Comparison of ENCODE assay signal across 8 mouse cellular contexts in genomic region chr9:45754452-45755091, GRCm38 (mm10).
DNase-seq lines count a peak whose midpoint lies in the region; ATAC-seq and TF ChIP-seq lines count a peak whose summit lies in the region.

No protein-coding gene starts in this region.

- H3K9ac ChIP-seq in liver, embryonic 12.5 days = no peak overlapping the region
- H3K9ac ChIP-seq in embryonic facial prominence, embryonic 11.5 days (replicated peaks; ENCODE audit: low read length) = no peak overlapping the region
- H3K9ac ChIP-seq in midbrain, postnatal 0 days (replicated peaks; ENCODE audit: low read length, poor library complexity, severe bottlenecking) = no peak overlapping the region

- no peak for TF ChIP-seq POLR2A in bone marrow, adult 2 months (IDR thresholded peaks at IDR 0.05; ENCODE audit: borderline replicate concordance, control insufficient read depth, low read depth, low read length)

- H3K9me3 ChIP-seq in liver, embryonic 12.5 days (replicated peaks) = no peaks in the 10 kb centered on the region
- no peaks in the 10 kb centered on the region for H3K9me3 ChIP-seq in embryonic facial prominence, embryonic 11.5 days (replicated peaks; ENCODE audit: control insufficient read depth, low read length)
- H3K9me3 ChIP-seq in midbrain, postnatal 0 days (ENCODE audit: low read length) = no peaks in the 10 kb centered on the region

- WGBS in liver, embryonic 12.5 days (ENCODE audit: insufficient replicate concordance) = 33% methylated on average over 8 of the region's 8 CpGs
- 38% methylated on average over 8 of the region's 8 CpGs for WGBS in bone marrow, adult 2 months
- 40% methylated on average over 8 of the region's 8 CpGs for WGBS in embryonic facial prominence, embryonic 11.5 days
- 36% methylated on average over 8 of the region's 8 CpGs for WGBS in midbrain, postnatal 0 days

- H3K4me3 ChIP-seq in liver, embryonic 12.5 days = no peak overlapping the region
- no peak overlapping the region for H3K4me3 ChIP-seq in bone marrow, adult 2 months (replicated peaks; ENCODE audit: control insufficient read depth, low read depth, low read length)
- no peak overlapping the region for H3K4me3 ChIP-seq in embryonic facial prominence, embryonic 11.5 days (ENCODE audit: low read depth, low read length)
- H3K4me3 ChIP-seq in midbrain, postnatal 0 days (ENCODE audit: low read depth, low read length) = no peak overlapping the region

- H3K4me1 ChIP-seq in liver, embryonic 12.5 days = no peaks in the 10 kb centered on the region
- H3K4me1 ChIP-seq in bone marrow, adult 2 months (ENCODE audit: control insufficient read depth, insufficient read depth, low read length) = no peaks in the 10 kb centered on the region
- H3K4me1 ChIP-seq in embryonic facial prominence, embryonic 11.5 days (ENCODE audit: control insufficient read depth, insufficient read depth, low read length) = no peaks in the 10 kb centered on the region
- H3K4me1 ChIP-seq in midbrain, postnatal 0 days (ENCODE audit: insufficient read depth, low read length) = no peaks in the 10 kb centered on the region

- ATAC-seq in liver, embryonic 12.5 days = no peak
- no peak for ATAC-seq in embryonic facial prominence, embryonic 11.5 days (replicated peaks; ENCODE audit: insufficient number of reproducible peaks, low FRiP score, low TSS enrichment, low read depth)
- peak; percentile 76 for ATAC-seq in midbrain, postnatal 0 days (ENCODE audit: low FRiP score)

- intact Hi-C loops in left cerebral cortex, postnatal 14 days (cut with DNase I) = loop anchor here (2.0 to 10.0 kb wide), 3 partner anchors 167 to 450 kb away; no protein-coding TSS in a partner anchor

- H3K27me3 ChIP-seq in liver, embryonic 12.5 days (replicated peaks) = peaks cover 10% of the 10 kb centered on the region
- H3K27me3 ChIP-seq in embryonic facial prominence, embryonic 11.5 days (ENCODE audit: control insufficient read depth, insufficient read depth, low read length) = no peaks in the 10 kb centered on the region
- H3K27me3 ChIP-seq in midbrain, postnatal 0 days (ENCODE audit: insufficient read depth, low read length) = no peaks in the 10 kb centered on the region

- H3K27ac ChIP-seq in liver, embryonic 12.5 days = no peak overlapping the region
- H3K27ac ChIP-seq in bone marrow, adult 2 months (ENCODE audit: control insufficient read depth, insufficient read depth, low read depth, low read length, poor library complexity) = no peak overlapping the region
- no peak overlapping the region for H3K27ac ChIP-seq in embryonic facial prominence, embryonic 11.5 days (replicated peaks; ENCODE audit: low read depth, low read length)
- no peak overlapping the region for H3K27ac ChIP-seq in midbrain, postnatal 0 days (ENCODE audit: low read depth, low read length)

- peak; percentile 63 for DNase-seq in liver
- peak; percentile 80 for DNase-seq in embryonic facial prominence, embryonic 11.5 days (ENCODE audit: low spot score)
- DNase-seq in heart, postnatal 4 days = peak; percentile 79
- DNase-seq in left cerebral cortex, postnatal 14 days (ENCODE audit: low spot score in 2 of 2) = peak; percentile 87 to 93
- peak; percentile 89 for DNase-seq in midbrain, postnatal 0 days (ENCODE audit: low spot score)
- peak; percentile 83 for DNase-seq in testis, postnatal 10 days (ENCODE audit: low spot score)

- no peaks in the 10 kb centered on the region for H3K36me3 ChIP-seq in liver, embryonic 12.5 days
- H3K36me3 ChIP-seq in embryonic facial prominence, embryonic 11.5 days (replicated peaks; ENCODE audit: control insufficient read depth, insufficient read depth, low read depth, low read length) = no peaks in the 10 kb centered on the region
- peaks cover 13% of the 10 kb centered on the region for H3K36me3 ChIP-seq in midbrain, postnatal 0 days (ENCODE audit: insufficient read depth, low read length)

- peak; percentile 79 for TF ChIP-seq CTCF in bone marrow, adult 2 months (IDR thresholded peaks at IDR 0.05; ENCODE audit: control insufficient read depth, insufficient read depth, low read length)
- peak; percentile 97 for TF ChIP-seq CTCF in midbrain, postnatal 0 days (IDR thresholded peaks at IDR 0.05)

- no peak overlapping the region for H3K4me2 ChIP-seq in liver, embryonic 12.5 days
- H3K4me2 ChIP-seq in embryonic facial prominence, embryonic 11.5 days (ENCODE audit: low read depth, low read length) = no peak overlapping the region
- H3K4me2 ChIP-seq in midbrain, postnatal 0 days (ENCODE audit: low read depth, low read length, poor library complexity, severe bottlenecking) = no peak overlapping the region
